Mouse (Mus musculus) heart, adult 2 months (tissue): ENCODE results near the gene Tsfm. TPM values are rescaled to one million over a fixed set of nuclear protein-coding genes. Genes with fewer than 3 reads are reported as not detected.

Experiments
- DNase-seq, 2 experiments: peaks; one replicate each; pipeline ENCODE4 v3.0.0; 2021
- H3K27ac ChIP-seq: fragments of 200-600 bp; 2 replicates; pipeline ENCODE4 v1.8.1; 2022
- H3K27me3 ChIP-seq: fragments of 200-500 bp; 2 replicates; pipeline ENCODE4 v1.6.1; 2012; ENCODE audit warnings: mild to moderate bottlenecking, low read length, inconsistent platforms, mixed read lengths; ENCODE audit not compliant: control insufficient read depth, insufficient read depth
- H3K36me3 ChIP-seq: fragments of 200-500 bp; 2 replicates; pipeline ENCODE4 v1.6.1; 2012; ENCODE audit warnings: low read length, inconsistent platforms; ENCODE audit not compliant: control insufficient read depth, insufficient read depth
- H3K4me1 ChIP-seq: fragments of 200-500 bp; 2 replicates; pipeline ENCODE4 v1.6.1; 2011; ENCODE audit warnings: low read length; ENCODE audit not compliant: control insufficient read depth, insufficient read depth
- H3K4me3 ChIP-seq: fragments of 200-600 bp; 2 replicates; pipeline ENCODE4 v1.8.1; 2022
- H3K79me2 ChIP-seq: fragments of 200-500 bp; replicated peaks from 2 replicates; pipeline ENCODE4 v1.6.1; 2012; ENCODE audit warnings: mild to moderate bottlenecking, inconsistent platforms, low read length, moderate library complexity, mixed read lengths; ENCODE audit not compliant: control insufficient read depth, insufficient read depth
- H3K9ac ChIP-seq: fragments of 200-500 bp; 2 replicates; pipeline ENCODE4 v1.6.1; 2012; ENCODE audit warnings: low read depth, mild to moderate bottlenecking, control low read depth, inconsistent platforms, low read length, mixed read lengths
- CTCF ChIP-seq: fragments of 200-600 bp; IDR thresholded peaks from 2 replicates; pipeline ENCODE4 v1.8.1; 2022; ENCODE audit warnings: antibody characterized with exemption, mild to moderate bottlenecking, moderate library complexity
- EP300 ChIP-seq: fragments of 200-500 bp; IDR thresholded peaks from 2 replicates; pipeline ENCODE4 v1.6.1; 2011; ENCODE audit warnings: low read depth, low read length, control low read depth; ENCODE audit not compliant: insufficient read depth
- POLR2A ChIP-seq: fragments of 200-500 bp; IDR thresholded peaks from 2 replicates; pipeline ENCODE4 v1.6.1; 2011; ENCODE audit warnings: mild to moderate bottlenecking, low read depth, low read length, control low read depth; ENCODE audit not compliant: insufficient read depth
- WGBS: fragments of 180-500 bp; shearing (Covaris S2); methylation state at CpG from one replicate; pipeline ENCODE4 v1.1.7; 2018; 5-methylcytosine and 5-hydroxymethylcytosine counted together
- intact Hi-C: fragments of 180-260 bp; cut with DNase I; formaldehyde crosslinking; loops from one replicate; pipeline ENCODE4 v1.15.1; 2025
- polyA plus RNA-seq: library from polyadenylated mRNA; depleted of rRNA; stranded (reverse); fragments of >200 nt; gene quantifications from 2 replicates; pipeline ENCODE4 v1.2.3, GENCODE M21; 2012
- total RNA-seq, 2 experiments: library from RNA; stranded (reverse); gene quantifications; 2 replicates each; pipeline ENCODE4 v1.2.3; 2021

Tsfm gene
- total and polyA plus RNA-seq, 3 experiments, result 40.0 to 58.7 (median 50.8) TPM

DNA sequence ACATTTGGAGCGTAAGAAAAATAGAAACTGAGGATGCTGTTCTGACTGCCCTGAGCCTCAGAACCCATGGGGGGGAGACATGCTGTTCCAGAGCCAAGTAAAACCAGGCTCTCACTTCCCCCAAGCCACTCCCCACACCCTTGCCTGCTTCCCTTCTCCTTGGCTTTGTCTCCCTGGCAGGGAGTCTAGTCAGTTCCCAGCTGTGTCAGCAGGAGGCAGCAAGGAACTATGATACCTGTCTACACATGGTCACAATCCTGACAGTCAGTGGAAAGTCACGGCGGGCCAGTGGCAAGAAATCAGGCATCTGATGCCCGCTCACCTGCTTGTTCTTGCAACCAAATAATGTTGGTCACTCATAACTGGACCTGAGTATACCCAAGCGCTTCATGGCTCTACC is 14.2 kb downstream of the Tsfm start:
- intact Hi-C loops, result no loop called here
- Histone ChIP-seq H3K9ac (no peak overlapping the region), H3K36me3 (no peaks in the 10 kb centered on the region), H3K4me3 (no peak overlapping the region), H3K27me3 (no peaks in the 10 kb centered on the region), H3K79me2 (no peaks in the 10 kb centered on the region), H3K27ac (no peak overlapping the region), H3K4me1 (no peaks in the 10 kb centered on the region)
- WGBS, result 55% methylated on average over 5 of the region's 5 CpGs
- TF ChIP-seq CTCF (peak; percentile 59), EP300 (0 out of 2 replicates have a peak, but pooled peaks have one; percentile 42), POLR2A (no peak)
- no peak for DNase-seq

DNA sequence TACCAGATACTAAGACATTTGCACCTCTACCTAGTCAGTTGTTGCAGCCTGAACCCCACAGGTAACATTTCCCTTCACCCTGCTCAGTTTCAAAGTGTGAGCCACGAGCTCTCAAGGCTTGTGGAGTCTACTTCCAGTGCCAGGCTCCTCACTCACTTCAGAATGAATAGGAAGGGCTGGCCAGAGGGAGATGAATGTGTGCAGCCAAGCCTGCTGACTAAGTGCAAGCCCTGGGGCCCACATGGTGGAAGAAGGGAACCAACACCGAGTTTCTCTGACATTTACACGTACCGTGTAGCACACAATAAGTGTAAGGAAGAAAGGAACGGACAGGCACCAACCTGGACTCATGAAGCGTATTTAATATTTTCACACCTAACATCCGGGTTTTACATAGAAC is 26.8 kb downstream of the Tsfm start:
- WGBS, result 80% methylated on average over 7 of the region's 7 CpGs
- H3K4me1 ChIP-seq, result no peaks in the 10 kb centered on the region
- H3K27ac ChIP-seq, result no peak overlapping the region
- no peaks in the 10 kb centered on the region for H3K27me3 ChIP-seq
- H3K4me3 ChIP-seq, result no peak overlapping the region
- no peak for DNase-seq
- TF ChIP-seq CTCF (no peak), POLR2A (no peak), EP300 (no peak)
- H3K79me2 ChIP-seq, result no peaks in the 10 kb centered on the region
- no peak overlapping the region for H3K9ac ChIP-seq
- H3K36me3 ChIP-seq, result no peaks in the 10 kb centered on the region
- intact Hi-C loops, result no loop called here

DNA sequence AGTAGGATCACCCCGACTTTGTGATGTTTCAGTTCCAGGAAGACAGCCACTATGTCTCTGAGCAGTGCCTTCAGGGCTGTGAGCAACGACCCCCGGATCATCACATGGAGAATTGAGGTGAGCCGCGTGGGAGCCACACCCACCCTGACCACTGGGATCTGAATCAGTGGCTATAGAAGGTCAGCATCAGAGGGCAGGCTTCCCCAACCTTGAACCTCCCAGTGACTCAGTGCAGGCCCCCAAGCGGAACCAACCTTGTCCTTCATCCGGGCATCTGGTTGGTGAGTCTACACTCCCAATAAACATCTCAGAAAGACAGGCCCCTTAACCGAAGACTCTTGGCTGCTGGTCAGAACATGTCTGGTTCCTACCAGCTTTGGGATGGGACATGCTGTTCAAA is 27.3 kb downstream of the Tsfm start:
- 84% methylated on average over 8 of the region's 8 CpGs for WGBS
- no peak for TF ChIP-seq EP300
- no peak for TF ChIP-seq CTCF
- no peak for TF ChIP-seq POLR2A
- Histone ChIP-seq H3K9ac (no peak overlapping the region), H3K27me3 (no peaks in the 10 kb centered on the region), H3K27ac (no peak overlapping the region), H3K79me2 (no peaks in the 10 kb centered on the region), H3K4me1 (no peaks in the 10 kb centered on the region), H3K36me3 (no peaks in the 10 kb centered on the region), H3K4me3 (no peak overlapping the region)
- no peak for DNase-seq
- intact Hi-C loops, result no loop called here

DNA sequence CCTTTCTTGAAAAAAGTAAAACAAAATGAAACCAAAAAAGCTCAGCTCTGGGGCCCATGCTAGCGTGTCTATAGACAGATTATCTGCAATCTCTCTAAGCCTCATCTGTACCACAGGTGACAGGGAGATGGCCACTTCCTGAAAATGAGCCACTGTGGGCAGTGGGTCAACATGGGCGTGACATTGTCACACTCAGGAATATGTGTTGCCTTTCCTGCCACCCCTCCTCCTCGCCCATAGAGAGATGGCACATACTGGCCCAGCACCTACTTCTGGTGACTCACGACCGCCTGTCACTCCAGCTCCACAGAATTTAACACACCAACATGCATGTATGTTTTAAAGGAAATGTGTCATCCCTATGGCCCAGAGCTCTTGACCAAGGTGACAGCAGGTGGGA is 27.9 kb downstream of the Tsfm start:
- Histone ChIP-seq H3K4me1 (no peaks in the 10 kb centered on the region), H3K9ac (no peak overlapping the region), H3K27me3 (no peaks in the 10 kb centered on the region), H3K36me3 (no peaks in the 10 kb centered on the region), H3K4me3 (no peak overlapping the region), H3K79me2 (no peaks in the 10 kb centered on the region), H3K27ac (no peak overlapping the region)
- 72% methylated on average over 5 of the region's 5 CpGs for WGBS
- intact Hi-C loops, result no loop called here
- no peak for TF ChIP-seq EP300
- no peak for TF ChIP-seq CTCF
- TF ChIP-seq POLR2A, result no peak
- no peak for DNase-seq

DNA sequence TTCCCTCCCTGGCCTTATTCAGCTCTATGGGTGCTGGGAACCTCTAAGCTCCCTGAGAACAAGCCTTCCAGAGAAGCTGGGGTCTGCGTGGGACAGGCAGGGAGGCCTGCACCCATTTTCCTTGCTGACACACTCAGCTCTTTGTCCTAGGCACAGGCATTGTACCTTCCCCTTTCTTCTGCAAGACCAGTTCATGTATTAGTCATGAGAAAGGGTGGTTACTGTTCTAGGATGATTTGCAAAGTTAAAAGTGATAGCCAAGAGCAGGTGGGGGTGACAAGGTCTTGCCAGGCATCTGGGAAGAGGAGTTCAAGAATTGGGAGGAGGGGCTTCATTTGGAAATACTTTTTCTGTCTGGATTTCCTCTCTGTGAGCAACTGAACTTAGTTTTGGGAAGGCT is 28.6 kb downstream of the Tsfm start:
- no peaks in the 10 kb centered on the region for H3K27me3 ChIP-seq
- H3K36me3 ChIP-seq, result no peaks in the 10 kb centered on the region
- DNase-seq, result no peak
- TF ChIP-seq EP300 (no peak), POLR2A (no peak), CTCF (no peak)
- H3K4me1 ChIP-seq, result no peaks in the 10 kb centered on the region
- intact Hi-C loops, result no loop called here
- H3K79me2 ChIP-seq, result no peaks in the 10 kb centered on the region
- no peak overlapping the region for H3K4me3 ChIP-seq
- H3K9ac ChIP-seq, result no peak overlapping the region
- 75% methylated on average over 1 of the region's 1 CpGs for WGBS
- no peak overlapping the region for H3K27ac ChIP-seq

DNA sequence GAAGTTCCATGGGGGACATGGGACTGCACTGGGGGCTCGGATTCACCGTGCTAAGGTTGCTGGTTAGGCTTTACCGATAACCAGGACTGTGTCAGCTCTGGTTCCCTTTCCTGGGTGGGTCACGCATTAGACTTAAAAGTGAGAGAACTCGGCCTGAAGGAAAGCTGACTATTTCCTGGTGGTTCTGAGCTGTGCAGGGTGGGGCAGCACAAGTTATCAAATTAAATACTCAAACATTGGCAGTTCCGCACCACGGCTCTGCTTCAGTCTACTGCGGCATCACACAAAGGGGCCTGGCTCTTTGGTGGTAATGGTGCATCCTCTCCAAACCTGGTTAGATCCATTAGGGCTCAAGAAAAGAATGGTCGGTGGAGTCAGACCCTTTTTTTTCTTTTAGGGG is 29.3 kb downstream of the Tsfm start:
- no peak overlapping the region for H3K9ac ChIP-seq
- no peak overlapping the region for H3K4me3 ChIP-seq
- H3K36me3 ChIP-seq, result no peaks in the 10 kb centered on the region
- whole genome bisulfite sequencing, result 62% methylated on average over 9 of the region's 9 CpGs
- intact Hi-C loops, result no loop called here
- no peaks in the 10 kb centered on the region for H3K4me1 ChIP-seq
- DNase-seq, result no peak
- H3K27ac ChIP-seq, result no peak overlapping the region
- no peaks in the 10 kb centered on the region for H3K79me2 ChIP-seq
- TF ChIP-seq POLR2A (no peak), CTCF (no peak), EP300 (no peak)
- H3K27me3 ChIP-seq, result no peaks in the 10 kb centered on the region
